Mouse (Mus musculus) C2C12 (cell line): Measurements from ENCODE around the gene Cpm. TPM values are rescaled to one million over a fixed set of nuclear protein-coding genes. Genes with fewer than 3 reads are reported as not detected.

Source experiments
- H3K27me3 ChIP-seq: one replicate; pipeline ENCODE4 v1.6.1; 2011; ENCODE audit not compliant: control insufficient read depth, insufficient read depth, insufficient read length
- H3K36me3 ChIP-seq: one replicate; pipeline ENCODE4 v1.6.1; 2011; ENCODE audit not compliant: control insufficient read depth, insufficient read depth
- H3K4me3 ChIP-seq: one replicate; pipeline ENCODE4 v1.5.1; 2011; ENCODE audit warnings: mild to moderate bottlenecking, control low read depth; ENCODE audit not compliant: poor library complexity, insufficient read depth, severe bottlenecking
- H3K79me2 ChIP-seq: one replicate; pipeline ENCODE4 v1.6.1; 2011; ENCODE audit not compliant: control insufficient read depth, insufficient read depth
- H3K79me3 ChIP-seq: one replicate; pipeline ENCODE4 v1.6.1; 2011; ENCODE audit warnings: low read depth, control low read depth
- H3ac ChIP-seq: one replicate; pipeline ENCODE3; 2011; ENCODE audit warnings: low read depth; ENCODE audit not compliant: control insufficient read depth, insufficient read length
- CEBPB ChIP-seq: IDR thresholded peaks from one replicate; pipeline ENCODE4 v1.6.1; 2011; ENCODE audit warnings: low read depth, mild to moderate bottlenecking, control low read depth, moderate library complexity
- CTCF ChIP-seq: IDR thresholded peaks from one replicate; pipeline ENCODE4 v1.5.1; 2011; ENCODE audit not compliant: control insufficient read depth, insufficient read depth, insufficient read length
- FOSL1 ChIP-seq: IDR thresholded peaks from one replicate; pipeline ENCODE4 v1.8.0; 2011; ENCODE audit warnings: mild to moderate bottlenecking, low read length; ENCODE audit not compliant: poor library complexity, insufficient read depth, severe bottlenecking
- MAX ChIP-seq: IDR thresholded peaks from one replicate; pipeline ENCODE4 v1.6.1; 2011; ENCODE audit warnings: mild to moderate bottlenecking, control low read depth
- MYOD1 ChIP-seq: IDR thresholded peaks from one replicate; pipeline ENCODE4 v1.6.1; 2011; ENCODE audit warnings: low read depth; ENCODE audit not compliant: control insufficient read depth, insufficient read length
- MYOG ChIP-seq: IDR thresholded peaks from one replicate; pipeline ENCODE4 v1.6.1; 2011; ENCODE audit not compliant: control insufficient read depth, insufficient read length; ENCODE audit errors: extremely low read depth
- USF1 ChIP-seq: IDR thresholded peaks from one replicate; pipeline ENCODE4 v1.6.1; 2011; ENCODE audit warnings: low read depth, mild to moderate bottlenecking, control low read depth, moderate library complexity
- polyA plus RNA-seq: library from polyadenylated mRNA; unstranded; fragments of >200 nt; fragmentation: generic; extraction: Trizol; gene quantifications from one replicate; pipeline ENCODE4 v1.2.1, GENCODE M21; 2012; ENCODE audit warnings: missing spikeins

The Cpm gene
- polyA plus RNA-seq, 1 experiment = 0.06 TPM

DNA sequence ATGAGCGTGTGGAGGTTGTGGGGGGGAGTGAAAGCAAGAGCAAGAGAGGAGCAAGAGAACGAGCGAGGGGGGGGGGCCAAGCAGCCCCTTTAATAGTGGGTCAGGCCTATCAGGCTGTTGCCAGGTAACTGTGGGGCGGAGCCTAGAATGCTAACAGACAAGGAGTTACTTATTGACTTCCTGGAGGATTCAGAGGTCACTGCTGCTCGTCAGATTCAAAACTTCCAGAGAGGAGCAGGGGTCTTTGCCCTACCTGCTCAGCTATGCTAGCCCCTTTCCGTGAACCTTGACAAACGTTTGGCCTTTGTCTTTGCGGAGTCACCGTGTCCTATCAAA is 34.5 kb downstream of the Cpm start:
- TF ChIP-seq FOSL1 (no peak), MYOG (no peak), MAX (no peak), MYOD1 (no peak), CEBPB (no peak), USF1 (no peak)
- Histone ChIP-seq H3ac (no peak overlapping the region), H3K79me2 (no peaks in the 10 kb centered on the region), H3K4me3 (no peak overlapping the region), H3K79me3 (no peaks in the 10 kb centered on the region), H3K36me3 (no peaks in the 10 kb centered on the region), H3K27me3 (no peaks in the 10 kb centered on the region)

DNA sequence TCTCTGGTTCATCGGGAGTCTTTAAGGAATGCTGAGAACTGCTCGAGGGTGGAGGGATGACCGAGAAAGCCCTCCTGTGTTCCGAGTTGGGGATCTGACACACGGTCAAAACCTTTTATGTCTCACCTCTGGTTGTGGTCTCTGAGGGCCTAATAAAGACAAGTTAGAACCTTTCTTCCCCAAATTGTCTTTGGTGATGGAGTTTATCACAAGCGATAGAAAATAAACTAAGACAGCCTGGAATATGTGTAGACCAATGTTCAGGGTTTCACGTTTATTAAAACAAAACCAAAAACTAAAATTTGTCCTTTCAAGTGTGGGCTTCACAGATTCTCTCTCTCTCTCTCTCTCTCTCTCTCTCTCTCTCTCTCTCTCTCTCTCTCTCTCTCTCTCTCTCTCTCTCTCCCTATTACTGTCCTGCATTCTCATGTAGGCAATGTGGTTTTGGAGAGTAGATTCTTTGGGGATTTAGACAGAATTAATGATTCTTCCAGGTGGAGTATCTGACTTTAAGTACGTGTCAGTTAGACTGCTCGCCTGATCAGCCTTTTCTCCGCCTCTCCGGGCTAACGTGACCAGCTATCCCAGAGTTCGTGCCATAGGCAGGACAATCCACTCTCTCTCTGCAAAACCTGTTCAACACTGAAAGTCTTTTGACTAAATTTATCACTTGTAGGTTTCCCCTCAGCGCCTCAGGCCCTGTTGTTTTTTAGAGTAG is 35.1 kb downstream of the Cpm start:
- no peak for TF ChIP-seq FOSL1
- Histone ChIP-seq H3K4me3 (no peak overlapping the region), H3K27me3 (no peaks in the 10 kb centered on the region), H3K79me2 (no peaks in the 10 kb centered on the region), H3K36me3 (no peaks in the 10 kb centered on the region), H3K79me3 (no peaks in the 10 kb centered on the region), H3ac (no peak overlapping the region)

DNA sequence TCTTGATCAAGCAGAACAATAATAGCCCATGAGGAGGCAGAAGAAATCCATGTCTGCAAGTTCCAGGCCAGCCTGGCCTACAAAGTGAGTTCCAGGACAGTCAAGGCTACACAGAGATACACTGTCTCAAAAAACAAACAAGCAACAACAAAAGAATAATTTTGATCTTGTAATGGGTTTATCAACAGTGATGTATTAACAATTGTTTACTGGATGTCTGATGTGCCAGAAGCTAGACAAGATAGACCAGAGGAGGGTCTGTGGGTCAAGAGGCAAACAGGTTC is 35.6 kb downstream of the Cpm start:
- no peaks in the 10 kb centered on the region for H3K79me2 ChIP-seq
- TF ChIP-seq MYOD1 (no peak), FOSL1 (no peak), MAX (no peak), USF1 (no peak), CEBPB (no peak), CTCF (no peak), MYOG (no peak)
- no peak overlapping the region for H3ac ChIP-seq
- H3K79me3 ChIP-seq = no peaks in the 10 kb centered on the region
- H3K4me3 ChIP-seq = no peak overlapping the region
- no peaks in the 10 kb centered on the region for H3K27me3 ChIP-seq
- no peaks in the 10 kb centered on the region for H3K36me3 ChIP-seq

DNA sequence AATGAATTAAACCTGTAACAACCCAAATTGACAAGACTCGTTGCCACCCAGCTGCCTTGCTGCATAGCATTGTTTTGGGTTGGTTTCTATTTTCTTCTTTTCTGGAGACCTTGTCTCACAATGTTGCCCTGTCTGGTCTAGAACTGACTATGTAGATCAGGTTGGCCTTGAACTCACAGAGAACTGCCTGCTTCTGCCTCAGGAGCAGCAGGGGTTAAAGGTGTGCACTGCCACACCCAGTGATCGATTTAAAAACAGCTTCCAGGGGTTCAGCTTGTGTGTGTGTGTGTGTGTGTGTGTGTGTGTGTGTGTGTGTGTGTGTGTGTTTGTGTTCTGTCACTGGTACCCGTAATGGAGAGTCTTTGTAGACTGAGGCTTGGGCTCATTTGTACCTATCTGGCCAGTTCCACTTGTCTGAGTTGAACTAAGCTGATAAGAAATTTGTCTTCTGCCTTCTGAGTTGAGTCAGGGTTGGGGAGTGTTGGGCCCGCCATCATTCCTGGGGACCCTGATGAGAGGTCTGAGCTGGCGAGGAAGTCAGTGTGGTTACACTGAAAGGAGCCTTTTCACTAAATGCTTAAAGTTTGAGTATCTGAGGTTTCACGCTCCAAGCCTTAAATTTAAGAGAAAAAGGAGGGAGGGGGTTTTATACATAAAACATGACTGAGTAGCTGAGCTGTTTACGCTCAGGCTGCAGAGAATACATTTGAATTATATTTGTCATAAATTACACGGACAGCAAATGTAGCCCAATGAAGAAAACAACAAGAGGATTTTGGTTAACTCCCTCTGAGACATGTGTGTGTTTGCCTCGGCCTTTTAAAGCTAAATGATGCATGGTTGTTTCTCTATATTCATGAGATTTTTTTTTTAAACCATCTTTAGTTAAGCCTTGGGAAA is 36.3 kb downstream of the Cpm start:
- no peaks in the 10 kb centered on the region for H3K79me3 ChIP-seq
- H3K4me3 ChIP-seq = no peak overlapping the region
- no peak for TF ChIP-seq MYOG
- TF ChIP-seq MAX = no peak
- no peak for TF ChIP-seq CEBPB
- no peak for TF ChIP-seq MYOD1
- no peak for TF ChIP-seq FOSL1
- TF ChIP-seq USF1 = no peak
- TF ChIP-seq CTCF = no peak
- H3K36me3 ChIP-seq = no peaks in the 10 kb centered on the region
- H3ac ChIP-seq = no peak overlapping the region
- no peaks in the 10 kb centered on the region for H3K79me2 ChIP-seq
- H3K27me3 ChIP-seq = no peaks in the 10 kb centered on the region

DNA sequence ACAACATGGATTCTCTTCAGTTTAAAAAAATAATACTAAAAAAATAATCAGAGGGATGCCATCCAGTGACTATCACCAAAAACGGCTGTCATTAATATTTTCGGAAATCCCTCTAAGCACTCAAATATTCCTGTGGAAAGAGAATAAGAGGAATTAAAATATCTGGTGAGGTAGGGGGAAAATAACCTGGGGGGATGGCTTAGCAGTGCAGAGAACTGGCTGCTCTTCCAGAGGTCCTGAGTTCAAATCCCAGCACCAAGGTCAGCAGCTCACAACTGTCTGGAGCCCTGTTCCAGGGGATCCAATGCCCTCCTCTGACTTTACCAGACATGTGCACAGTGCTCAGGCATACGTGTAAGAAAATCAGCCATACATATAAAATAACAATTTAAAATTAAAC is 37.1 kb downstream of the Cpm start:
- H3K27me3 ChIP-seq = no peaks in the 10 kb centered on the region
- no peak for TF ChIP-seq MYOG
- no peak for TF ChIP-seq USF1
- no peak for TF ChIP-seq MYOD1
- TF ChIP-seq CEBPB = no peak
- no peak for TF ChIP-seq CTCF
- no peak for TF ChIP-seq FOSL1
- TF ChIP-seq MAX = no peak
- no peaks in the 10 kb centered on the region for H3K79me2 ChIP-seq
- H3ac ChIP-seq = no peak overlapping the region
- H3K36me3 ChIP-seq = no peaks in the 10 kb centered on the region
- H3K79me3 ChIP-seq = no peaks in the 10 kb centered on the region
- no peak overlapping the region for H3K4me3 ChIP-seq
